Mouse (Mus musculus): Measurements from ENCODE around the gene Rab21. TPM values are rescaled to one million over a fixed set of nuclear protein-coding genes. Genes with fewer than 3 reads are reported as not detected.

The Rab21 gene
- 22.8 and 52.3 TPM in 2 replicates for polyA plus RNA-seq (2012; rRNA removed)

DNA sequence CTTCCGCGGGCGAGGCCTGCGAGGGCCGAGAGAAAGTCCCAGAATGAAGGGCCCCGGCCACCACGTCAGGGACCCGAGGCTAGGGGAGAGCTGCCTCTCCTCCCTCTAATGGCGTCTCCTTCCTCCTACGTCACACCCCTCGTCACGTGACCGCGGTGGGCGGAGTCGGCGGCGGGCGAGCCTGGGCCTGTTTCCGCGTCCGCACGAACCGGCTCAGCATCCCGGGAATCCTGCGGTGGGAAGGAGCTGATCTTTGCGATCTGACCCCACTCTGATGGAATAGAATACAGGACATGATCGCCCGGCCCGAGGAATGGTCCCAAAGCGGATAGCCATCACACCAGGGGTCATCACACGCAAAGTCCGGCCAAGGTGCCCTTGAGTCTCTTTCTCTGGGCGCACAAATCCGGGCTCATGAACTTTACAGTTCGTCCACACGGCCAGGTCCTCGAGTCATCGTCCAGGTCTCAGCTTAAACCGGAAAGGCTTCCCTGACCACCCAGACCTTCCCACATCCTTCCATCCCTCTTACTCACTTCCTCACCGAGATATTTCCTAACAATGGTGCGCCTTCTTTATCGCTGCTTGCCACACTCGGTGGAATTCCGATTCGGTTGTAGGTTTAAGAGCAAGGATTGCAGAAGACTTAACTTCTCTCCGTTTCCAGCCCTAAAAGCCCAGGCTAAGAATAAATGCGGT is at the start of gene Rab21:
Gene Rab21 (minus strand): TSS at position 122 of the 699 bp plus-strand sequence.

GRCm38 (mm10) chr10:115361840-115362622 is 46.6 kb upstream of the Rab21 start, which contains the start of gene Tmem19:
Gene Tmem19, minus strand, starts transcription at chr10:115362501.

GRCm38 (mm10) chr10:115251088-115251934 is 64.1 kb downstream of the Rab21 start, which contains the start of gene Tbc1d15:
Gene Tbc1d15, minus strand, starts transcription at chr10:115251467.

Other genes starting within 250 kb of the Rab21 start
- not detected in 2 replicates for gene Tph2, start 130.6 kb downstream of the Rab21 start, polyA plus RNA-seq (2012; rRNA removed)
- 3.8 and 4.9 TPM in 2 replicates for gene Tbc1d15, start 64.1 kb downstream of the Rab21 start, polyA plus RNA-seq (2012; rRNA removed)
- 11.1 and 14.9 TPM in 2 replicates for gene Tmem19, start 46.9 kb upstream of the Rab21 start, polyA plus RNA-seq (2012; rRNA removed)
- gene Thap2, start 68.8 kb upstream of the Rab21 start, polyA plus RNA-seq (2012; rRNA removed) = 4.6 and 5.3 TPM in 2 replicates
- 10.6 and 12.6 TPM in 2 replicates for gene Zfc3h1, start 69.4 kb upstream of the Rab21 start, polyA plus RNA-seq (2012; rRNA removed)

Measured in ovary, adult 2 months (tissue).